Mouse (Mus musculus): ENCODE measurements at regions not wholly inside any gene's neighbourhood (a gene's known extent, or its start where the extent isn't known, plus 50 kb on each side); places are given as distances from the start of the nearest gene placed in this dataset.

DNA sequence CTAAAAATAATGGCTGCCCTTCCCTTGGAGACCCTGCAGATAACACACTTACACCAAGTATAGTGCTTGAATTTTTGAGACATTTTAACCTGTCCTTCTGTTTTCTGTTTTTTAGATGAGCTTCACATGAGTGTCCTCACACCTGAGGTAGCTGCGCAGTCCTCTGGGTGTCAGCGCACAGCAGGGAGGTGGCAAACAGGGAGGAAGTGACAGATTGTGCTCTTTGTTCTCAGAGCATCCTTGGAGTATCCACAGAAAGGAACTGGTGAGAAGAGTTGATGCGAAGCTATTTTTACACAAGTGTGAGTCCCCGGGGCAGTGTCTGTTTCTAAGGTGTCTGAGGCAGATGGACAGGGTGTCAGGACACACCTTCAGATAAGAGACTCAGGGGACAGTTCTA is 78.2 kb upstream of the Arl4c start:
- TF ChIP-seq CTCF (conservative IDR thresholded peaks at IDR 0.05; ENCODE audit: low read length) (no peak), POU5F1 (IDR thresholded peaks at IDR 0.05; ENCODE audit: borderline replicate concordance, low read length) (no peak), NANOG (IDR thresholded peaks at IDR 0.05; ENCODE audit: borderline replicate concordance, low read length) (no peak)

All from E14TG2a.4 (cell line).